Mouse (Mus musculus) neural tube, embryonic 11.5 days (tissue): Measurements from ENCODE around the gene Mtss1l. TPM values are rescaled to one million over a fixed set of nuclear protein-coding genes. Genes with fewer than 3 reads are reported as not detected.

Experiments
- ATAC-seq: fragments of 200-750 bp; cut with Nextera tagmentation; 2 replicates; pipeline ENCODE4 v1.8.0; 2017; ENCODE audit warnings: moderate number of reproducible peaks, mild to moderate bottlenecking, moderate TSS enrichment, moderate library complexity; ENCODE audit not compliant: insufficient read depth, low FRiP score, low TSS enrichment
- DNase-seq: peaks from one replicate; pipeline ENCODE4 v3.0.0-alpha.2; 2015; ENCODE audit warnings: low spot score
- H3K27ac ChIP-seq: fragments of 300-500 bp; sonication (generic); 2 replicates; pipeline ENCODE4 v1.5.1; 2014; ENCODE audit warnings: low read depth, mild to moderate bottlenecking, low read length
- H3K27me3 ChIP-seq: fragments of 300-500 bp; sonication (generic); 2 replicates; pipeline ENCODE4 v1.6.1; 2014; ENCODE audit warnings: mild to moderate bottlenecking, low read length, mixed read lengths; ENCODE audit not compliant: control insufficient read depth, insufficient read depth
- H3K36me3 ChIP-seq: fragments of 300-500 bp; sonication (generic); 2 replicates; pipeline ENCODE4 v1.6.1; 2014; ENCODE audit warnings: mild to moderate bottlenecking, low read length, moderate library complexity, mixed read lengths; ENCODE audit not compliant: control insufficient read depth, insufficient read depth
- H3K4me1 ChIP-seq: fragments of 300-500 bp; sonication (generic); 2 replicates; pipeline ENCODE4 v1.6.1; 2014; ENCODE audit warnings: low read length, mixed read lengths; ENCODE audit not compliant: control insufficient read depth, insufficient read depth
- H3K4me2 ChIP-seq: fragments of 300-500 bp; sonication (generic); 2 replicates; pipeline ENCODE4 v1.6.1; 2014; ENCODE audit warnings: low read depth, mild to moderate bottlenecking, moderate library complexity
- H3K4me3 ChIP-seq: fragments of 300-500 bp; sonication (generic); 2 replicates; pipeline ENCODE4 v1.5.1; 2014; ENCODE audit warnings: low read depth, low read length
- H3K9ac ChIP-seq: fragments of 300-500 bp; sonication (generic); 2 replicates; pipeline ENCODE4 v1.6.1; 2014; ENCODE audit warnings: mild to moderate bottlenecking, low read length
- H3K9me3 ChIP-seq: fragments of 300-500 bp; sonication (generic); 2 replicates; pipeline ENCODE4 v1.6.1; 2016; ENCODE audit warnings: low read length; ENCODE audit not compliant: control insufficient read depth
- WGBS: fragments of 180-500 bp; shearing (Covaris S2); extraction: QIAGEN DNeasy Blood & Tissue Kit; methylation state at CpG from one replicate; pipeline ENCODE4 v1.1.7; 2014; 5-methylcytosine and 5-hydroxymethylcytosine counted together
- polyA plus RNA-seq: library from polyadenylated mRNA; unstranded; fragments of >200 nt; fragmentation: Nextera tagmentation; extraction: Ambion mirVana; gene quantifications from 2 replicates; pipeline ENCODE4 v1.2.1, GENCODE M21; 2014

Gene Mtss1l
- polyA plus RNA-seq = 18.0 and 18.3 TPM in 2 replicates

- H3K4me2 ChIP-seq = peak within 1 kb of the TSS; percentile 67
- DNase-seq (peak; percentile 91), ATAC-seq (peak; percentile 85)
- H3K27ac ChIP-seq = peak within 1 kb of the TSS; percentile 88
- peak within 1 kb of the TSS; percentile 82 for H3K4me3 ChIP-seq
- WGBS = 4% methylated on average over 70 of the region's 75 CpGs
- peak within 1 kb of the TSS; percentile 89 for H3K9ac ChIP-seq
- H3K36me3 ChIP-seq = no peaks in the 10 kb centered on the region
- H3K4me1 ChIP-seq = peaks cover 36% of the 10 kb centered on the region
- no peaks in the 10 kb centered on the region for H3K27me3 ChIP-seq
- H3K9me3 ChIP-seq = no peaks in the 10 kb centered on the region
Observed at GRCm38 (mm10) chr8:110720685-110721598, at the start of gene Mtss1l. Gene Mtss1l, plus strand, starts transcription at chr8:110721476.

GRCm38 (mm10) chr8:110672133-110672532 is 49.1 kb upstream of the Mtss1l start:
- H3K4me3 ChIP-seq = no peak overlapping the region
- H3K27me3 ChIP-seq = no peaks in the 10 kb centered on the region
- H3K4me1 ChIP-seq = no peaks in the 10 kb centered on the region
- DNase-seq = no peak
- no peak for ATAC-seq
- no peak overlapping the region for H3K9ac ChIP-seq
- H3K4me2 ChIP-seq = no peak overlapping the region
- WGBS = 86% methylated on average over 2 of the region's 2 CpGs
- no peak overlapping the region for H3K27ac ChIP-seq
- peaks cover 4% of the 10 kb centered on the region; the same call in 1 of the 2 replicates for H3K36me3 ChIP-seq
- no peaks in the 10 kb centered on the region for H3K9me3 ChIP-seq

GRCm38 (mm10) chr8:110673168-110673567 is 48.1 kb upstream of the Mtss1l start:
- Histone ChIP-seq H3K4me2 (no peak overlapping the region), H3K4me1 (no peaks in the 10 kb centered on the region), H3K27ac (no peak overlapping the region), H3K9ac (no peak overlapping the region), H3K9me3 (no peaks in the 10 kb centered on the region), H3K27me3 (no peaks in the 10 kb centered on the region), H3K36me3 (peaks cover 4% of the 10 kb centered on the region; the same call in 1 of the 2 replicates), H3K4me3 (no peak overlapping the region)
- 76% methylated on average over 2 of the region's 2 CpGs for WGBS
- ATAC-seq (no peak), DNase-seq (no peak)

GRCm38 (mm10) chr8:110674589-110674988 is 46.7 kb upstream of the Mtss1l start:
- H3K9ac ChIP-seq = no peak overlapping the region
- no peak overlapping the region for H3K4me2 ChIP-seq
- no peaks in the 10 kb centered on the region for H3K4me1 ChIP-seq
- WGBS = 91% methylated on average over 1 of the region's 1 CpGs
- DNase-seq = no peak
- no peaks in the 10 kb centered on the region for H3K9me3 ChIP-seq
- H3K4me3 ChIP-seq = no peak overlapping the region
- no peak overlapping the region for H3K27ac ChIP-seq
- no peaks in the 10 kb centered on the region for H3K27me3 ChIP-seq
- no peak for ATAC-seq
- peaks cover 4% of the 10 kb centered on the region; the same call in 1 of the 2 replicates for H3K36me3 ChIP-seq

- ATAC-seq = no peak
Observed at GRCm38 (mm10) chr8:110676702-110677101, 44.6 kb upstream of the Mtss1l start.

GRCm38 (mm10) chr8:110677174-110677660 is 44.1 kb upstream of the Mtss1l start:
- no peak for ATAC-seq
- Histone ChIP-seq H3K27me3 (no peaks in the 10 kb centered on the region), H3K9ac (no peak overlapping the region), H3K4me2 (no peak overlapping the region), H3K27ac (no peak overlapping the region), H3K36me3 (peaks cover 2% of the 10 kb centered on the region; the same call in 1 of the 2 replicates), H3K9me3 (no peaks in the 10 kb centered on the region), H3K4me3 (no peak overlapping the region), H3K4me1 (no peaks in the 10 kb centered on the region)
- 98% methylated on average over 5 of the region's 5 CpGs for WGBS
- no peak for DNase-seq

More at GRCm38 (mm10) chr8:110676702-110677101, 44.6 kb upstream of the Mtss1l start:
- 80% methylated on average over 5 of the region's 5 CpGs for WGBS
- DNase-seq = peak; percentile 25
- H3K4me2 ChIP-seq = no peak overlapping the region
- H3K9ac ChIP-seq = no peak overlapping the region
- H3K27ac ChIP-seq = no peak overlapping the region
- H3K9me3 ChIP-seq = no peaks in the 10 kb centered on the region
- H3K27me3 ChIP-seq = no peaks in the 10 kb centered on the region
- peaks cover 2% of the 10 kb centered on the region; the same call in 1 of the 2 replicates for H3K36me3 ChIP-seq
- no peak overlapping the region for H3K4me3 ChIP-seq
- no peaks in the 10 kb centered on the region for H3K4me1 ChIP-seq

- H3K27ac ChIP-seq = no peak overlapping the region
- no peak overlapping the region for H3K4me2 ChIP-seq
- H3K9me3 ChIP-seq = no peaks in the 10 kb centered on the region
- H3K27me3 ChIP-seq = no peaks in the 10 kb centered on the region
- H3K4me3 ChIP-seq = no peak overlapping the region
- no peaks in the 10 kb centered on the region for H3K4me1 ChIP-seq
- H3K36me3 ChIP-seq = peaks cover 2% of the 10 kb centered on the region; the same call in 1 of the 2 replicates
- no peak for ATAC-seq
- no peak for DNase-seq
- 45% methylated on average over 3 of the region's 3 CpGs for WGBS
- H3K9ac ChIP-seq = no peak overlapping the region
Observed at GRCm38 (mm10) chr8:110678989-110679388, 42.3 kb upstream of the Mtss1l start.

- no peak overlapping the region for H3K4me3 ChIP-seq
- H3K27me3 ChIP-seq = no peaks in the 10 kb centered on the region
- H3K9ac ChIP-seq = no peak overlapping the region
- no peak overlapping the region for H3K27ac ChIP-seq
- H3K4me2 ChIP-seq = no peak overlapping the region
- DNase-seq (no peak), ATAC-seq (no peak)
- WGBS = 91% methylated on average over 5 of the region's 5 CpGs
- no peaks in the 10 kb centered on the region for H3K36me3 ChIP-seq
- no peaks in the 10 kb centered on the region for H3K9me3 ChIP-seq
- H3K4me1 ChIP-seq = no peaks in the 10 kb centered on the region
Observed at GRCm38 (mm10) chr8:110687726-110688125, 33.5 kb upstream of the Mtss1l start.
